Mouse (Mus musculus) urinary bladder, postnatal 25 days (tissue): ENCODE results near the gene Mrpl48.
"Not testable (repeated sequence)": the region's sequence is repeated elsewhere in the genome, so short reads cannot be mapped to it uniquely, and the experiment has no call there.

Experiments
- DNase-seq: peaks from one replicate; pipeline ENCODE4 v3.0.0; 2022; ENCODE audit warnings: low spot score

Mrpl48 gene

GRCm38 (mm10) chr7:100582727-100583236 is 25.3 kb downstream of the Mrpl48 start:
- DNase-seq, result peak; percentile 87

GRCm38 (mm10) chr7:100582235-100582634 is 25.9 kb downstream of the Mrpl48 start:
- DNase-seq, result no peak

GRCm38 (mm10) chr7:100578794-100579193 is 29.3 kb downstream of the Mrpl48 start:
- DNase-seq, result no peak

- DNase-seq, result no peak
These were observed 35.4 kb downstream of the Mrpl48 start for GRCm38 (mm10) chr7:100572704-100573103.

- no peak for DNase-seq
These were observed 36.0 kb downstream of the Mrpl48 start for GRCm38 (mm10) chr7:100572061-100572460.

GRCm38 (mm10) chr7:100570930-100571715 is 37.0 kb downstream of the Mrpl48 start:
- no peak for DNase-seq

- DNase-seq, result no peak
These were observed 38.2 kb downstream of the Mrpl48 start for GRCm38 (mm10) chr7:100569907-100570306.

GRCm38 (mm10) chr7:100567238-100567637 is 40.9 kb downstream of the Mrpl48 start:
- DNase-seq, result not testable (repeated sequence)

- no peak for DNase-seq
These were observed 46.1 kb downstream of the Mrpl48 start for GRCm38 (mm10) chr7:100561861-100562587.

- DNase-seq, result no peak
These were observed 48.8 kb downstream of the Mrpl48 start for GRCm38 (mm10) chr7:100559331-100559730.

- DNase-seq, result no peak
These were observed 50.9 kb downstream of the Mrpl48 start for GRCm38 (mm10) chr7:100557241-100557640.

GRCm38 (mm10) chr7:100555431-100555951 is 52.6 kb downstream of the Mrpl48 start:
- DNase-seq, result no peak

GRCm38 (mm10) chr7:100554939-100555338 is 53.2 kb downstream of the Mrpl48 start:
- DNase-seq, result no peak

GRCm38 (mm10) chr7:100550338-100551007 is 57.6 kb downstream of the Mrpl48 start:
- DNase-seq, result no peak

GRCm38 (mm10) chr7:100549796-100550195 is 58.3 kb downstream of the Mrpl48 start:
- DNase-seq, result no peak

- DNase-seq, result no peak
These were observed 60.5 kb downstream of the Mrpl48 start for GRCm38 (mm10) chr7:100547631-100548030.

GRCm38 (mm10) chr7:100544437-100544836 is 63.7 kb downstream of the Mrpl48 start:
- no peak for DNase-seq

GRCm38 (mm10) chr7:100539516-100539915 is 68.6 kb downstream of the Mrpl48 start:
- DNase-seq, result no peak

- no peak for DNase-seq
These were observed 70.6 kb downstream of the Mrpl48 start for GRCm38 (mm10) chr7:100537519-100537902.

GRCm38 (mm10) chr7:100536804-100537518 is 71.1 kb downstream of the Mrpl48 start, which contains the start of gene Coa4:
Coa4 (plus strand) TSS chr7:100537071.
- peak; percentile 73 for DNase-seq

GRCm38 (mm10) chr7:100535831-100536230 is 72.3 kb downstream of the Mrpl48 start:
- no peak for DNase-seq

GRCm38 (mm10) chr7:100534216-100534615 is 73.9 kb downstream of the Mrpl48 start:
- DNase-seq, result no peak
